Mouse (Mus musculus) layer of hippocampus, postnatal 10 days (tissue): Measurements from ENCODE around the gene Popdc3. TPM values are rescaled to one million over a fixed set of nuclear protein-coding genes. Genes with fewer than 3 reads are reported as not detected.

ENCODE experiments used
- total RNA-seq, 2 experiments: library from RNA; stranded (reverse); gene quantifications; 2 replicates each; pipeline ENCODE4 v1.2.3; 2021

Gene Popdc3
- total RNA-seq, 2 experiments from 2014 or later = 8.5 to 8.6 TPM

Other genes starting within 250 kb of the Popdc3 start
- 10 to 100 TPM; 16.9 to 19.5 TPM for gene Prep, start 110.9 kb upstream of the Popdc3 start, total RNA-seq
- 1 to 10 TPM; 4.6 to 5.2 TPM for gene Bves, start 157.7 kb downstream of the Popdc3 start, total RNA-seq